Mouse (Mus musculus) thymus, postnatal 36 days (tissue): ENCODE data around the gene Rpp25l.
A peak's percentile ranks its signal among the peaks of the same experiment; 100 is the strongest.
"Not testable (repeated sequence)": the region's sequence is repeated elsewhere in the genome, so short reads cannot be mapped to it uniquely, and the experiment has no call there.

Experiments used
- DNase-seq, 2 experiments: peaks; one replicate each; pipeline ENCODE4 v3.0.0; 2022; ENCODE audit warnings: mixed read lengths in 2 of 2

Gene Rpp25l

DNA sequence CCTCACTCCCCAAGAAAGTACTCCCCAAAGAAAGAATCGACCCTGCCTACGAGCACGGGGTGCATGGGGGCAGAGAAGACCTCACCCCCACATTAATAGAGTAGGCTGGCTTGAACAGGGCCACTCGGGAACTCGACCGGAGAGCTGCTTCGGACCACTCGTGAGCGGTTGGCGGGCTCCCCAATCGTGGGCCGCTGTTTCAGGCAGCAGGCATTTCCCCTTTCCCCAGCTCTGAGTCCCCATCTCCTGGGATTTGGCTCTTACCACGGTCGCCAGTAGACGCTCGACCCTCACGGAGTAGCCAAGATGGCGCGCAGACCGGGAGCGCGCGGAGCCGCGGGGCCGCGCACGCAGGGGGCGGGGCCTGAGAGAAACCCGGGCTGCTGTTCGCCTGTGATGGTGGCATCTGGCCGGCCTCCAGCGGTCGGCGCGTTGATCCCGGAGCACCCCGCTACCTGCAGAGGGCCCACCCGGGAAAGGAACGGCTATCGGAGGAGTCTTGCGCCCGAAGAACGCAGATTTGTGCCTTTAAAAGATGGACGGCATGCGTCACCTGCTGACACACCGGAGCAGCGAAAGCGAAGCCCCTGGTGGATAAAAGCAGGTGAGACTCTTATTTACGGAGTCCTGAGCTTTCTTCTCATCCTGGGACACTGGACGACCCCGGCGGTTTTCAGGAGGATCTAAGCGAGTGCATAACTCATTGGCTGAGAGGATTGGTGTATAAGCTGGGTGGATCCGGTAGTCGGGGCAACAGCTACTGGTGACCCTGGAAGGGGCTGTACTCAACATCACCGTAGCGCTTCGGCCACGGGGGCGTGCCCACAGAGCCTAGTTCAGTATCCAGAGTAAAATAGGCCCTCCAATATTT lies at the start of gene Rpp25l:
Rpp25l (minus strand) TSS at position 338 of the 871 bp plus-strand sequence.
- DNase-seq, result peak; percentile 82 to 88

DNA sequence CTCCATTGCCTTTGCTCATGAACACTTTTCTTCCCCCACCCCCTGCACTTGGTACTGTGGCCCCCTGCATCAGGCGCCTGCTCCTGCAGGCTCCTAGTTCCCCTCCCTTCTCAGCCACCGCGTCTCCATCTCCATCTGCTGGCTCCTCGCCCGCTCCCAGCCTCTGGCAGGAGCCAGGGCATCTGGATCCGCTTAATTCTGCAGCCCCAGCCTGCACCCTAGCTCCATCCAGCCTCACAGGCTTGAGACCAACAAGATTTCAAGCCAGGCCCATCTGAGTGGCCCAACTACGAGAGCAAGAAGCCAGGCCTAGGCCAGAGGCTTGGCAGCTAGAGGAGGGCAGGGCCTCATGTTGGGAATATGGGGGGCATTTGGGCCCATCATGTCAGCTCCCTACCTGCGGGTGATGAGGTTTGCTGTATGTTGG lies 49.4 kb upstream of the Rpp25l start:
- DNase-seq, result not testable (repeated sequence)

- no peak for DNase-seq
Measured at GRCm38 (mm10) chr4:41762099-41762687, 48.9 kb upstream of the Rpp25l start.

GRCm38 (mm10) chr4:41761680-41762079 lies 48.3 kb upstream of the Rpp25l start:
- DNase-seq, result no peak

- DNase-seq, result no peak
Measured at GRCm38 (mm10) chr4:41760911-41761310, 47.6 kb upstream of the Rpp25l start.

GRCm38 (mm10) chr4:41760288-41760721 lies 47.0 kb upstream of the Rpp25l start:
- DNase-seq, result peak; percentile 52 to 68

- no peak for DNase-seq
Measured at GRCm38 (mm10) chr4:41759656-41760287, 46.4 kb upstream of the Rpp25l start.

DNA sequence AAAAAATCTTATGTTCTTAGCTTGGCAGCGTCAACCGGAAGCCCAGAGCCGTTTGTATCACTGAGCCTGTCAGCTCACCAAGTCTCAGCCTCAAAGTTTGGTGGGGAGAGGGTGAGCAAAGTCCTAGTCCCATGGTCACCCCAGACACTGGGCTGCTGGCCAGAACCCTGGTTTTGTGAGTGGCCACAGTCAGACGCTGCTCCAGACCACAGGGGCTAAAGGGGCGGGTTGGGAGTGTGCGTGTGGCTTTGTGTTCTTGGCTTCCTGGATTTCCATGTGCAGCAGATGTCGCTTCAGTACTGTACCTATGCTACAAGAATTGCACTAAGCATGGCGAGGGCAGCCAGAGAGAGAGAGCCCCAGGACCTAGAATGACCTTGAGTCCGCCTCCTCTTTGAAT lies 45.9 kb upstream of the Rpp25l start:
- no peak for DNase-seq

- no peak for DNase-seq
Measured at GRCm38 (mm10) chr4:41758701-41759100, 45.4 kb upstream of the Rpp25l start.

DNA sequence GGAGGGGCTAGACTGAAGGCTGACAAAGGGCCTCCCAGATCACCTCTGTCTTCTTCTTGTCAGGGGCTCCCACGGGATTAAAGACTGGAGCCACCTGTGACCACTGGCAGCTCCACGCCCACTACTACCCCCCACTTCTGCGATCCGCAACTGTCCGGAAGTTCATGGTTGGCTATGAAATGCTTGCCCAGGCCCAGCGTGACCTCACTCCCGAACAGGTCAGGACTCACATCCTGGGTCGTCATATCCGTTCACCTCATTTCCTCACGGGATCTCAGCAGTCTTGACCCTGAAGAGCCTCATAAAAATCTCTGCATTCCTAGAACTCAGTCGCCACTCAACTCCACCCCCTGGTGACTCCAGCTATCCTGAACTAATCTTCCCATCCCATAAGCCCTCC lies 44.7 kb upstream of the Rpp25l start:
- DNase-seq, result no peak

GRCm38 (mm10) chr4:41757321-41757720 lies 44.0 kb upstream of the Rpp25l start:
- DNase-seq, result no peak

- DNase-seq, result peak in 1 of 2 experiments; percentile 23
Measured at GRCm38 (mm10) chr4:41756440-41756839, 43.1 kb upstream of the Rpp25l start.

DNA sequence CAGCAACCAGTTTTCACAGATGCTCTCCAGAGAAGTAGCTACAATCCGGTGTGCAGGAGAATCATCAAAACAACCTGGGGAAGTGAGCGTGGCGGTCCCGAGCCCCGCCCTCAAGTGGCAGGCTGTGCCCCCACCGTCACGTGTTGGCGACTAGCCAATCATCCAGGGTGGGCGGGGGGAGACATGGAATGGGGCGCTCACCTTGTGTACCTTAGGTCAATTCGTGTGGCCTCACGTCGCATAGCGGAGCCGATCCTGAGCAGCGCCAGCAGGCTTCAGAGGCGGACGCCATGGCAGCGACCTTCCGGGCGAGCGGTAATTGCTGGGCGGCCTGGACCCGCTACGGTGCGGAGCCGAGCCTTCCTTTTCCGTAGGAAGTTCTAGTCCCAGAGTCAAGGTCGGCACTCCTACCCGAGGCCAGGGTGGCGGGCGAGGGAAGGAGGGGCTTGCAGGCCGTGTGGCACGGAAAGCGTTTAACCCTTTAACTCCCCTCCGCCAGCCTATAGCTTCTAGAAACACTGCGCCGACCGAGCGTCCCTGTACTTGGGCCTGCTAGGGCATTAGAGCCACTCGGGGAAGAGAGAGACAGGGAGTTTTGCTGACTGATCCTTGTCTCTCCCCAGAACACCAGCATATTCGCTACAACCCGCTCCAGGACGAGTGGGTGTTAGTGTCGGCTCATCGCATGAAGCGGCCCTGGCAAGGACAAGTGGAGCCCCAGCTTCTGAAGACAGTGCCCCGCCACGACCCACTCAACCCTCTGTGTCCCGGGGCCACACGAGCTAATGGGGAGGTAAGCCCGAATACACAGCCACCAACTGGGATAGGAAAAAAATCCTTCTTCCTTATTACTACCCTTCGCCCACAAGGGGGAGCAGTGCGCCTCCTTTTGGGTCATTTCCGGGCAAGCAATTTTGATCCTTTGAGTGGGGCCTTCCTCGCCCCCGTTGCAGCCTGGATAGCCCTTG lies 42.3 kb upstream of the Rpp25l start, which contains the start of gene Sigmar1:
Sigmar1 (minus strand) TSS at position 820 of the 968 bp plus-strand sequence.
- DNase-seq, result peak; percentile 94

DNA sequence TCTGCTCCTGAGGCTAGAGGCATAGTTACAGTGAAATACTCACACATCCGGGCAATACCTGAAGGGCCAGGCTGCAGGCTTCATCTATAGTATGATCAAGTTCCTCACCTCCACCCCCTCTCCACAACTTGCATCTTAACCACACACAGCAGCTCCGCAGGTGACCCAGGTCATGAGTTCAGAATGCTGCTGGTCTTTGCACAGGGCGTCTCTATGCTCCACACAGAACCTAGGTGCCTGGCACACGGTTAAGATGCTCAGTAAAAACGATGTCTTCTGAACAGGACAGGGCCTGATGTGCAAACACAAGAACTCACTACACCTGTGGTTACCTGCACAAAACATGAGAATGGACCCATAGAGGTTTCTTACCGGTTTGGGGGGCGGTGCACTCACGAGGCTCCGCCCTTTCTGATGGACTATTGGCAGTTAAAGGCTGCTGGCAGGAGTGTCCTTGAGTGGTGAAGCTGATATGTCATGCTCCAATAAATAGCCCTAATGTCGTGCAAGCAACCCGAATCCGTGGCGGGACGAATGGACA lies 41.5 kb upstream of the Rpp25l start, which contains the start of gene Galt:
Galt (plus strand) TSS at position 432 of the 541 bp plus-strand sequence.
- no peak for DNase-seq

- no peak for DNase-seq
Measured at GRCm38 (mm10) chr4:41745021-41745420, 31.7 kb upstream of the Rpp25l start.

DNA sequence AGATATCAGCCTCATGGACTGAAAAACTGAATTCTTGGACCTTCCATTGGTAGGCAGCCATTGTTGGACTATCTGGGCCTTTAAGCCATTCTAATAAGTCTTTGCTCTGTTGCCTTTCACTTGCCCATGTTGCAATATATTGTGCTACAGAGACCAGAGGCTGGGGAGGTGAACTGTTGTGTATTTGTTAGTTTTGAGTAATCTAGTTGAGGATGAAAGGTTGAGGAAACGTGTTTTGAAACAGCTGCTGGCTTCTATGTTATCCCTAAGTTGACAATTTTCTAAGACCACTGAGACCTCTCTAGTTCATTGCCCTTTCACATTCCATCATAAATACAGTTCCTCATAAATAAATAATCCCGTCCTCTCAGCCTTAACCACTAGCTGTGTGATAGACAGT lies 30.8 kb upstream of the Rpp25l start:
- no peak for DNase-seq

DNA sequence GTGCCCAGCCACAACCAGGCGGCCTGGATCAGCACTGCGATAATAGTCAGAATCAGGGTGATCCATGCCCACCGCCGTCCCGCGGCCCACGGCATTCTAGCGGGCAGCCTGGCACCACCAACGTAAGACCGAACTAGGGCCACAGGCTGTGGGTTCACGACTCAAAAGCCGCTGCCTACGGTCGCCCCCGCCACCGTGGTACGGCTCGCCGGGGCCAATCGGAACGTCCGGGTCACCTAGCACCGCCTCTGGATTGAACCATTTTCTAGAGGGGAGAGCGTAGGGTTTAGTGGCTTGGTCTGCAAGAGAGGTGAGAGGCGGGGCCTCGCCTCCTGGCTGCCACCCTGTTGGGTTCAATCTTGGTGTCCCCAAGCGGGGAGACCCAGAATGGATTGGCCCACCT lies 27.8 kb upstream of the Rpp25l start:
- peak; percentile 93 to 94 for DNase-seq

GRCm38 (mm10) chr4:41740380-41741157 lies 27.2 kb upstream of the Rpp25l start:
- peak; percentile 37 to 49 for DNase-seq

DNA sequence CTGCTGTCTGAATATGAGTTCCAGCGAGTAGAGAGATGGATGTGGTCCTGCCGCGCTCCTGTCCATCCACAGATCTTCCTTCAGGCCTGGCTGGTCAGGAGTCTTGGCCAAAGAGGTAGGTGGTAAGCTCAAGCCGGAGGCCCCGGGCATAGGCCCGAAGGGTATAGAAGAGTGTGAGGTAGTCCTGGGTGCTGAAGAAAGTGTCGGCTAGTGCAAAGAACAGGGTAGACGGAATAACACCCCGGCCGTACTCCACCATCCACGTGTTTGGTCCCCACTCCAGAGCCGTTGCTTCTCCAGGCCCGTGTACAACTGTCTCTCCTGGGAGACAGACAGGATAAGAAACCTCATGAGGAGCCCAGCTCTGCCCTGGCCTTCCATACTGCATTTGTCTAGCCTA lies 25.9 kb upstream of the Rpp25l start:
- DNase-seq, result no peak

- no peak for DNase-seq
Measured at GRCm38 (mm10) chr4:41738256-41738603, 24.9 kb upstream of the Rpp25l start.

- peak; percentile 76 to 80 for DNase-seq
Measured at GRCm38 (mm10) chr4:41737602-41738255, 24.4 kb upstream of the Rpp25l start.
